Mouse (Mus musculus) regulatory T cell (primary cell): ENCODE measurements around the gene C77080.
"Not testable (repeated sequence)": the region's sequence is repeated elsewhere in the genome, so short reads cannot be mapped to it uniquely, and the experiment has no call there.

ENCODE experiments used
- in situ Hi-C: fragments of 300-600 bp; cut with MboI, MseI; formaldehyde crosslinking; loops from one replicate; pipeline ENCODE4 v1.15.1; 2025; ENCODE audit warnings: high pct_unique_total_duplicates

C77080 gene

DNA sequence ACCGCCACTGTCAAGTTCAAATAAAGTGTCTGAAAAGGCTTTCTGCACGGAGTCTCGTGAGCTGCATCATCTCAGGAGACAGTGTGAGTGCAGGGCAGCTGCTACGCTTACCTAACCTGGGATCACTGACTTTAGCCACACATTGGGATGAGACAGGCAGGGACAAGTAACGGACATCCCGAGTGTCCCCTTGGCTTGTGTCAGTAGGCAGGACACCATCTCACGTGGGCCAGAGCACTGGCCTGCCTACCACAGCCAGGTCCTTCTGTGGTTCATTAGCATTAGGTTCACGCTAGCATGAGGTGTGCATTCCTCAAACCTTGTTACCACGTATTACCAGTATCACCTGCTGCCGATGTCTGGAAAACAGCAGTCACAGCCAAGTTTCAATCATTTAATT is 42.0 kb downstream of the C77080 start:
- in situ Hi-C loops = no loop called here

DNA sequence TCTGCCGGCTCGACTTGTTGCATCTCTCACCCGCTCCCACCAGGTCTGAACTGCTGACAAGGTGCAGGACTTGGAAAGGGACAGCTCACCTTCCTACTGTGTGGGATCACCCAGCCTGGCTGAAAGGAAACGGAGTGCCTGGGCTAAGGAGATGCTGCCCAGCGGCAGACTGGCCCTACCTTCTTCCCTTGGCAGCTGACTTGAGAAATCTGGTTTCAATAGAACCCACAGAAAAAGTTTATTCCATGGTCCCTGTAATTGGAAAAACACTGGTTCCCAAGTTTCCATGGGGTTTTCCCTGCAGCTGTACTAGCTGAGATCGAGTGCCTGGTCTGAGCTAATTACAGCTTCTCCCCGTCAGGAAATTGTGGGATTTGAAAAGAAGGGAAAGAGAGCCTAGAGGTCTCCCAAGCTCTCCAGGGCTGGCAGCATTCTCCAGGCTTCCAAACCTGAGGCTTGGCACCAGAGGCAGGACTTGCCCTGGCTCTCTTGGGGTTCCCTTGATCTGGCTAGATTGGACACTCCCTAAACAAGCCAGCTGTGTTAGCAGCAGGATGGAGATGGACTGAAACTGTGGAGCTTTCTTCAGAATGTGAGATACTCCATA is 42.5 kb downstream of the C77080 start:
- in situ Hi-C loops = no loop called here

DNA sequence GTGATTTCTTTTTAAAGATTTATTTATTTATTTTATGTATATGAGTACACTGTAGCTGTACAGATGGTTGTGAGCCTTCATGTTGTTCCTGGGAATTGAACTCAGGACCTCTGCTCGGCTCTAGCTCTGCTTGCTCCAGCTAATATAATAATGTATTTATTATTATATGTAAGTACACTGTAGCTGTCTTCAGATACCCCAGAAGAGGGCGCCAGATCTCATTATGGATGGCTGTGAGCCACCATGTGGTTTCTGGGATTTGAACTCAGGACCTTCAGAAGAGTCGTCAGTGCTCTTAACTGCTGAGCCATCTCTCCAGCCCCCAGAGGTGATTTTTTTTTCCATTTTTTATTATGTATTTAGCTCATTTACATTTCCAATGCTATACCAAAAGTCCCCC is 48.7 kb downstream of the C77080 start:
- in situ Hi-C loops = not testable (repeated sequence)

GRCm38 (mm10) chr4:129211461-129211860 is 49.7 kb downstream of the C77080 start:
- in situ Hi-C loops = no loop called here

- in situ Hi-C loops = loop anchor here (5.0 kb wide), 1 partner anchor 68 kb away; no protein-coding TSS in a partner anchor
Observed at GRCm38 (mm10) chr4:129209504-129209903, 51.7 kb downstream of the C77080 start.

- in situ Hi-C loops = loop anchor here (5.0 kb wide), 1 partner anchor 71 kb away; no protein-coding TSS in a partner anchor
Observed at GRCm38 (mm10) chr4:129206792-129207191, 54.4 kb downstream of the C77080 start.

GRCm38 (mm10) chr4:129204655-129205054 is 56.5 kb downstream of the C77080 start:
- in situ Hi-C loops = loop anchor here (5.0 kb wide), 1 partner anchor 73 kb away; no protein-coding TSS in a partner anchor

GRCm38 (mm10) chr4:129197514-129197913 is 63.7 kb downstream of the C77080 start:
- in situ Hi-C loops = no loop called here

GRCm38 (mm10) chr4:129194280-129194679 is 66.9 kb downstream of the C77080 start:
- in situ Hi-C loops = no loop called here

DNA sequence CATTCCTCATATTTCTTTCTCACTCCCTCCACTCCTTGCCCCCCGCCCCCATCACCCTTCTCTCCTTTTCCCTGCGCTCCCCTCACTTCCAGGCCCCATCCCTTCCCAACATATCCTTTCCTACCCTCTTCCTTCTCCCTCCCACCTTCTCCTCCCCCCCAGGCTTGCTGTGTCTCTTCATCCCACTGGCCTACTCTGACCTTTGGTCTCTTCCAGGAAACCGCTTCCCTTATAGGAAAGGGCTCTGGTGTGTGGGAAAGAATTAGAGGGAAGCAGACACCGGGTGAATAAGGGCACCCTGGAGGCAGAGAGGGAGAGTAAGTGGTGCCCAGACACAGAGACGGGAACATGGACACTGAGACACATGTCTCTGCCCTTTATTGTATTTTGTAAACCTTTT is 69.5 kb downstream of the C77080 start:
- in situ Hi-C loops = no loop called here

DNA sequence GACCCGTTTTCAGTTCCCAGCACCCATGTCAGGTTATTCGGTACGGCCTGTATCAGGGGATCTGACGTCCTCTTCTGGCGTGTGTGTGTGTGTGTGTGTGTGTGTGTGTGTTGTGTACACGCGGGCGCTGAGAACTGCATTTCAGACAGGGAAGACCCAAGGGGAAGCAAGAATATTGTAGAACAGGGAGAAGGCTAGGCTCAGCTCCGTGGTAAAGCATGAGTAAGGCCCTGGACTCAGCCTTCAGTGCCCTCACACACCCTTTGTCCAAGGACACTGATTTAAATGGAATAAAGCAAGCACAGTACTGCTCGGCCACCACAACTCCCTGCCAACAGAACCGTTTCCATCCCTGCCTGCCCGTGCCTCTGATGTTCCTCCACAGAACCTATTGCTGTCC is 70.7 kb downstream of the C77080 start:
- in situ Hi-C loops = no loop called here

DNA sequence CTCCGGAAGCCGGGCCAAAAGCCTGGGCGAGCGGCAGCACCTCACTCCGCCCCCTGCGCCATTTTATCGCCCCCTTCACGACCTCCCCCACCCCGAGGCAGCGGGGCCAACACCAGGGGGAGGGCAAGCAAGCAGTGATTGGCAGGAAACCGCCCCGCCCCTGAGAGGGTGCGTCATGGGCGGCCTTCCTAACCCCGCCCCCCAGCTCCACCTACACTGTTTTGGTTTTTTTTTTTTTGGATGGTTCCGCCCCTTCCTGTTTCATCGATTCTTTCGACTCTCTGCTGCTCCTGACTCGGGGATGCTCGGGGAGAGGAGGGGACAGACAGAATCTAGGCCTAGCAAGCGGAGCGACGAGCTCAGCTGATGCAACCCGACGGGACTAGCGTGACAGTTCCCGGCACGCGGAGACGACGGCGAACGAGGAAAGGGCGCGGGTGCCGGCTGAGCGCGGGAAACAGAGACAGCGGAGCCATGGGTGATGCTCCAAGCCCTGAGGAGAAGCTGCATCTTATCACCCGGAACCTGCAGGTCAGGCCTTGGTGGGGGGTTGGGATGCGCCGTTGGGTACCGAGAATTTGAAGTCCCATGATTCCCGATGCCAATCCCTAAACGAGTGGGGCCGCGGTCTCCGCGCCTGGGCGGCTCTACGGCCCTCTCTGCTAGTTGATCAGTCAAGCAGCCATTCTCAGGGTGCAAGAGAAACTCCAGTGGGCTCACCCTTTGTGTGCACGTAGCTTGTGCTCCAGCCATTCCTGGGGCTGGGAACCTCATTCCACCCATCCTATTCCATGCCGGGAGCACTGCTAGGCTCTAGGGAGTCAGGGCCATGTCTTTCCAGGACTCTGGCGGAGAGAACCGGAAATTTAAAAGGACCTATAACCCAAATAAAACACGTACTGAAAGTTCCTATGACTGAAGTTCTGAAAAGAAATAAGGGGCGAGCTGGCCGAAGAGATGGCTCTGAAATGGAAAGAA is 71.4 kb downstream of the C77080 start, which contains the start of the genes S100pbp and Yars:
Gene S100pbp (minus strand): TSS at position 186 of the 978 bp plus-strand sequence.
Gene Yars (plus strand): TSS at position 219 of the 978 bp plus-strand sequence.
- in situ Hi-C loops = no loop called here

GRCm38 (mm10) chr4:129188803-129189541 is 72.2 kb downstream of the C77080 start:
- in situ Hi-C loops = no loop called here

- in situ Hi-C loops = no loop called here
Observed at GRCm38 (mm10) chr4:129188041-129188659, 73.1 kb downstream of the C77080 start.

GRCm38 (mm10) chr4:129179560-129179959 is 81.6 kb downstream of the C77080 start:
- in situ Hi-C loops = no loop called here

GRCm38 (mm10) chr4:129172529-129172928 is 88.7 kb downstream of the C77080 start:
- in situ Hi-C loops = no loop called here
